Mouse (Mus musculus): ENCODE results near the gene Phf5a. TPM values are rescaled to one million over a fixed set of nuclear protein-coding genes. Genes with fewer than 3 reads are reported as not detected.

Phf5a gene
- polyA plus RNA-seq (2015; fragmentation: Nextera tagmentation; extraction: Ambion mirVana): 126 and 138 TPM in 2 replicates

DNA sequence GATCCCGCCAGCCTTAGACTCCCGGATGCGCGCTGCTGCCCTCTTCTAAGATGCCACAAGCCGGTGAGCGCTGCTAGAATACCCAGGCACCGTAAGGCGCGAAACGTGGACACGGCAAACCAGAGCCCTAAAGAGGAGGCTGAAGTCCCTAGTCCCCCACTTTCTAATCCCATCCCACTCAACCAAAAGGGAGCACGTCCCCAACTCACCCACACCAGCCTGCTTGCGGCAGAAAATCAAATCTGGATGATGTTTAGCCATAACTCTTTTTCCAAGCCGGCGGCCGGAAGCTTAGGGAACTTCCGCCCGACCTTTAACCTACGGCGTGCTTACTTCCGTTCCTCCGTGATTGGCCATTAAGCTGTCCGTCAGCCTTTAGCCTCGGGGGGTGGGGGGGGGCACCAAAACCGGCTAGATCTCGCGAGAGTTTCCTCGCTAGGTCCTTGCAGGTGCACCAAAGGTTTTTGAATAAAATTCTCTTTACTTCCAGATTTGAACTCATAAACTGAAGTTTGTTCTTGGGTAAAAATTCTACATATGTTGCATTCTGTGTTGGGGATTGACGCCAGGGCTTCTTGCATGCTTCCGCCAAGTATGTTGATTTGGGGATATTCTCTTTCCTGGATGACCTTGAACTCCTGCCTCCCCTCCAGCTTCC lies at the start of gene Phf5a:
Phf5a (minus strand) TSS at position 308 of the 658 bp plus-strand sequence.

DNA sequence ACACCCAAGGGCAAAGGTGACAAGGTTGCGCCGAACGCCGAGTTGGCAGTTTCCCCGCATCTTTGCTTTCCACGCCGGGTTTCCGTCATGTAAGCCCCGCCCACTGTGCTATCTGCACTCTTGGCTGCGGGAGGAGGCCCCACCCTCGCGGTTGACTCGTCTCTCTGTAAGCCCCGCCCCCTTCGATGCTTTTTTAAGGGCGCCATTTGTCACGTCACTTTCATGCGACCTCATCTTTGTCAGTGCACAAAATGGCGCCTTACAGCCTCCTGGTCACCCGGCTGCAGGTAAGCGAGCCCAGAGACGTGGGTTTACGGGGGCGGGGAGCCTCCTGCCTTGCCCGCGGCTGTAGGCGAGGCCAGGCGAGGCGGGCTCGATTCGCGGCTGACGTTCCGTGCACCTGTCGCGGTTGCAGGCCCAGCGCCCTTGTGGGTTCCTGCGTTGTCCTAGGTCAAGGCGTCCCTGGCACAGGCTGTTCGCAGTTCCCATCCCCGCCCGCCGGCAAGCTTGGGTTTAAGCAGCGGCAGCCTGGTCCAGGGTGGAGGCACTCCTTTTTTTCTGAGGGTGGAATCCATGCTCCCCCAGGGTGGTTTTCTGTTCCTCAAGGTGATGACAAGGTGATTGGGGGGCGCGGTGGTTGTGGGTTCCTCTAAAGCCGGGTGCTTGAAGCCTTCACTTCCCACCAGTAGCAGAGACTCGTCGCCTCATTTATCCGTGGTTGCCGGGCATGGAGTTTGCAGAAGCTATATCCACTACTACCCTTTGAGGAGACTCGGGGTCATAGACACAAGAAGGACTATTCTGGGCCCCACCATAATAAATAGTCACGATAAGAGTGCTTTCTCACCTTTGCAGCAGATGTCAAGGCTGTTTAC lies 788 bp upstream of the Phf5a start, which contains the start of gene Aco2:
Aco2 (plus strand) TSS at position 48 of the 875 bp plus-strand sequence.

DNA sequence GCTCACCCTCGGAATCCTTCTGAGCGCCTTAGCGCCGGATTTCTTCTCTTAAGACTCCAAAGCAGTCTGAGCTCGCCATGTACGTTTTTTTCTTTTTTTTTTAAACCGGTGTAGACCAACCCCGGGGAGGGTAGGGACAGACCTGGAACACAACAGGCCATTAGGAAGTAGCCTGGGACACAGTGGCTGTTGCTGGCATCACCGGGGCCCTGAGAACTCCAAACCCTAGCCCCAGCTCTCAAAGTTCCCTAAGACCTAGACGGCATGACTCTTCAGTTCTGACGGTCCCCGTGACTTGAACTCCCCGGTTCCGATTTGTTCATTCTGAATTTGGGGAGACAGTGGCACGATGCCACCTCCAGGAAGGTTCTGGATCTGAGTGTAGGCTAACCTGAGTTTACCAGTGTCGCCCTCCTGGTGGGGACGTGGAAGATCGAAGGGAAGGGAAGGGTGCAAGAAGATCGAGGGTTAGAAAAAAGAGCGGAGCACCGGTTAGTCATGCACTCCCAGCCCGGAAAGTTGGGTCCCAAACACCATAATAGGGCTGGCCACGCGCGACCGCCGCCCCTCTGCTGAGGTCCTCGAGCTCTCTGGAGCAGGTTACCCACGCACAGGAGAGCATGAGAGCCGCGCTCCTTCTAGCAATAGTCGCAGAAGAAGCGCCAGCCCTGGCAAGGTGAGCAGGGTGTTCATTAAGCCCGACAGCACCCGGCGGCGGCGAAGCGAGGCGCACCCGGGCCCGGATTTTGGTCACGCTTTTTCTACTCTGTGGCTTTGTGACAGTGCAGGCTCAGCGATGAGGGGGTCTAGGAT lies 13.0 kb downstream of the Phf5a start, which contains the start of gene Tob2:
Tob2 (minus strand) TSS at position 280 of the 813 bp plus-strand sequence.

Other genes with a start within 250 kb of the Phf5a start
- 16.6 and 17.1 TPM in 2 replicates for gene L3mbtl2, start 208.0 kb downstream of the Phf5a start, polyA plus RNA-seq (2015; fragmentation: Nextera tagmentation; extraction: Ambion mirVana)
- gene Chadl, start 174.6 kb downstream of the Phf5a start, polyA plus RNA-seq (2015; fragmentation: Nextera tagmentation; extraction: Ambion mirVana): 0.41 and 0.98 TPM in 2 replicates
- 8.2 and 8.3 TPM in 2 replicates for gene Zc3h7b, start 126.9 kb downstream of the Phf5a start, polyA plus RNA-seq (2015; fragmentation: Nextera tagmentation; extraction: Ambion mirVana)
- 51.0 and 53.0 TPM in 2 replicates for gene Rangap1, start 126.4 kb downstream of the Phf5a start, polyA plus RNA-seq (2015; fragmentation: Nextera tagmentation; extraction: Ambion mirVana)
- 8.5 and 10.8 TPM in 2 replicates for gene Tef, start 69.5 kb downstream of the Phf5a start, polyA plus RNA-seq (2015; fragmentation: Nextera tagmentation; extraction: Ambion mirVana)
- 11.5 and 13.3 TPM in 2 replicates for gene Tob2, start 13.1 kb downstream of the Phf5a start, polyA plus RNA-seq (2015; fragmentation: Nextera tagmentation; extraction: Ambion mirVana)
- gene Aco2, start 398 bp upstream of the Phf5a start, polyA plus RNA-seq (2015; fragmentation: Nextera tagmentation; extraction: Ambion mirVana): 63.0 and 63.6 TPM in 2 replicates
- gene Polr3h, start 54.3 kb upstream of the Phf5a start, polyA plus RNA-seq (2015; fragmentation: Nextera tagmentation; extraction: Ambion mirVana): 78.5 and 82.9 TPM in 2 replicates
- gene Csdc2, start 64.8 kb upstream of the Phf5a start, polyA plus RNA-seq (2015; fragmentation: Nextera tagmentation; extraction: Ambion mirVana): 10.5 and 12.6 TPM in 2 replicates
- gene Pmm1, start 89.0 kb upstream of the Phf5a start, polyA plus RNA-seq (2015; fragmentation: Nextera tagmentation; extraction: Ambion mirVana): 36.6 and 37.0 TPM in 2 replicates
- gene 1700029P11Rik, start 108.6 kb upstream of the Phf5a start, polyA plus RNA-seq (2015; fragmentation: Nextera tagmentation; extraction: Ambion mirVana): not detected in 2 replicates
- 58.9 and 59.9 TPM in 2 replicates for gene Xrcc6, start 115.9 kb upstream of the Phf5a start, polyA plus RNA-seq (2015; fragmentation: Nextera tagmentation; extraction: Ambion mirVana)
- gene Desi1, start 162.0 kb upstream of the Phf5a start, polyA plus RNA-seq (2015; fragmentation: Nextera tagmentation; extraction: Ambion mirVana): 11.4 and 13.2 TPM in 2 replicates
- 200 and 205 TPM in 2 replicates for gene Snu13, start 175.7 kb upstream of the Phf5a start, polyA plus RNA-seq (2015; fragmentation: Nextera tagmentation; extraction: Ambion mirVana)
- not detected in 2 replicates for gene 4930407I10Rik, start 187.2 kb upstream of the Phf5a start, polyA plus RNA-seq (2015; fragmentation: Nextera tagmentation; extraction: Ambion mirVana)
- not detected in 2 replicates for gene Mei1, start 198.1 kb upstream of the Phf5a start, polyA plus RNA-seq (2015; fragmentation: Nextera tagmentation; extraction: Ambion mirVana)

Data from spleen, postnatal 0 days (tissue).